Mouse (Mus musculus): ENCODE measurements around the gene Sars2.
A peak's percentile ranks its signal among the peaks of the same experiment; 100 is the strongest.

The Sars2 gene

GRCm38 (mm10) chr7:28778825-28779224 lies 37.0 kb downstream of the Sars2 start:
- no peak for DNase-seq (ENCODE audit: low spot score in 2 of 2)

- peak; percentile 90 to 97 for DNase-seq (ENCODE audit: low spot score in 2 of 2)
These were observed 38.4 kb downstream of the Sars2 start for GRCm38 (mm10) chr7:28780067-28780658.

- no peak for DNase-seq (ENCODE audit: low spot score in 2 of 2)
These were observed 39.1 kb downstream of the Sars2 start for GRCm38 (mm10) chr7:28780857-28781256.

GRCm38 (mm10) chr7:28781261-28781663 lies 39.5 kb downstream of the Sars2 start:
- peak in 1 of 2 experiments; percentile 49 for DNase-seq (ENCODE audit: low spot score in 2 of 2)

GRCm38 (mm10) chr7:28785161-28785560 lies 43.4 kb downstream of the Sars2 start:
- no peak for DNase-seq (ENCODE audit: low spot score in 2 of 2)

- no peak for DNase-seq (ENCODE audit: low spot score in 2 of 2)
These were observed 46.1 kb downstream of the Sars2 start for GRCm38 (mm10) chr7:28787884-28788283.

GRCm38 (mm10) chr7:28788307-28789195 lies 46.8 kb downstream of the Sars2 start, which contains the start of gene Rinl:
Rinl (plus strand) TSS chr7:28788969.
- DNase-seq (ENCODE audit: low spot score in 2 of 2): peak; percentile 71 to 82

- DNase-seq (ENCODE audit: low spot score in 2 of 2): no peak
These were observed 47.4 kb downstream of the Sars2 start for GRCm38 (mm10) chr7:28789235-28789634.

GRCm38 (mm10) chr7:28790066-28790806 lies 48.4 kb downstream of the Sars2 start:
- no peak for DNase-seq (ENCODE audit: low spot score in 2 of 2)

- no peak for DNase-seq (ENCODE audit: low spot score in 2 of 2)
These were observed 49.9 kb downstream of the Sars2 start for GRCm38 (mm10) chr7:28791706-28792105.

- no peak for DNase-seq (ENCODE audit: low spot score in 2 of 2)
These were observed 50.8 kb downstream of the Sars2 start for GRCm38 (mm10) chr7:28792391-28793185.

GRCm38 (mm10) chr7:28793834-28794233 lies 52.0 kb downstream of the Sars2 start:
- DNase-seq (ENCODE audit: low spot score in 2 of 2): no peak

- DNase-seq (ENCODE audit: low spot score in 2 of 2): no peak
These were observed 52.7 kb downstream of the Sars2 start for GRCm38 (mm10) chr7:28794496-28794895.

- DNase-seq (ENCODE audit: low spot score in 2 of 2): no peak
These were observed 54.0 kb downstream of the Sars2 start for GRCm38 (mm10) chr7:28795832-28796231.

- DNase-seq (ENCODE audit: low spot score in 2 of 2): peak; percentile 80 to 94
These were observed 54.8 kb downstream of the Sars2 start for GRCm38 (mm10) chr7:28796562-28796975.

GRCm38 (mm10) chr7:28799994-28800393 lies 58.2 kb downstream of the Sars2 start:
- no peak for DNase-seq (ENCODE audit: low spot score in 2 of 2)

- DNase-seq (ENCODE audit: low spot score in 2 of 2): no peak
These were observed 59.7 kb downstream of the Sars2 start for GRCm38 (mm10) chr7:28801451-28801850.

- no peak for DNase-seq (ENCODE audit: low spot score in 2 of 2)
These were observed 60.3 kb downstream of the Sars2 start for GRCm38 (mm10) chr7:28801901-28802670.

- no peak for DNase-seq (ENCODE audit: low spot score in 2 of 2)
These were observed 61.2 kb downstream of the Sars2 start for GRCm38 (mm10) chr7:28802846-28803588.

All from spleen, postnatal 4 days (tissue).